Mouse (Mus musculus) left cerebral cortex, adult 8-10 months (tissue): ENCODE results near the gene Asb12. TPM values are rescaled to one million over a fixed set of nuclear protein-coding genes. Genes with fewer than 3 reads are reported as not detected.
"Not testable (repeated sequence)": the region's sequence is repeated elsewhere in the genome, so short reads cannot be mapped to it uniquely, and the experiment has no call there.

Experiments
- DNase-seq, 2 experiments: peaks; one replicate each; pipeline ENCODE4 v3.0.0; 2022; ENCODE audit warnings: low spot score in 2 of 2
- total RNA-seq, 4 experiments: library from RNA; stranded (reverse); gene quantifications; 2 replicates each; pipeline ENCODE4 v1.2.4; 2022

Gene Asb12
- under 1 TPM in 1 of 4 experiments, not detected in 3; 0.27 TPM for total RNA-seq

- DNase-seq = no peak
Observed at GRCm38 (mm10) chrX:95557887-95558286, at the start of gene Asb12, which contains the start of gene Pfn5. Gene Asb12, minus strand, starts transcription at chrX:95557987. Gene Pfn5, plus strand, starts transcription at chrX:95558104.

GRCm38 (mm10) chrX:95600609-95601008 lies 42.8 kb upstream of the Asb12 start:
- DNase-seq = no peak

GRCm38 (mm10) chrX:95554321-95554720 lies 3.5 kb downstream of the Asb12 start:
- no peak for DNase-seq

DNA sequence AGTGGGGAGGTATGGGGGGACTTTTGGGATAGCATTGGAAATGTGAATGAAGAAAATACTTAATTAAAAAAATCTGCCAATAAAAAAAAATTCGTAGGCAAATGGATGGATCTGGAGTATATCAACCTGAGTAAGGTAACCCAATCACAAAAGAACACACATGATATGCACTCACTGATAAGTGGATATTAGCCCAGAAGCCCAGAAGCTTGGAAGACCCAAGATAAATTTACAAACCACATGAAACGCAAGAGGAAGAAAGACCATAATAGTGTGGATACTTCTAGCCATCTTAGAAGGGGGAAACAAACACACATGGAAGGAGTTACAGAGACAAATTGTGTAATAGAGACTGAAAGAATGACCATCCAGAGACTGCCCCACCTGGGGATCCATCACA lies 22.3 kb downstream of the Asb12 start:
- DNase-seq = not testable (repeated sequence)

GRCm38 (mm10) chrX:95525166-95525565 lies 32.6 kb downstream of the Asb12 start:
- no peak for DNase-seq

GRCm38 (mm10) chrX:95523883-95524282 lies 33.9 kb downstream of the Asb12 start:
- DNase-seq = no peak

GRCm38 (mm10) chrX:95457166-95457565 lies 100.6 kb downstream of the Asb12 start:
- no peak for DNase-seq

- no peak for DNase-seq
Observed at GRCm38 (mm10) chrX:95445866-95446265, 111.9 kb downstream of the Asb12 start.

DNA sequence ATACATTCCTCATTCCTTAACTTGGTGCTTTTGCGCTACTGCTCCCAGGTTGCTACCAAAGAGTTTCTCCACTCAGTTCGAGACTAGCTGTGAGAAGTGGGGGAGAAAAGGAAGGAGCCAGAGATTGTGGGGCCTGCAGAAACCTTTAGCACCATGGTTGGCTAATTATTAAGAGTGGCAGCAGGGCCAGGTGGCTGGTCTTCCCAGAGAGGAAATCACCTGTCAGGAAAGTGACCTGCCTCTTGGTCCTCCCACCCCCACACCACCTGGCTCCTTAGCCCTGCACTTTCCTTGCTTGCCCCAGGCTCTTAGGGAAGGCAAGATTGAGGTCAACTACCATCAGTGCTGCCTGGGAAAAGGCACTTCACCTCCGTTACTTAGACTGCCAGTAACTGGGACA lies 112.6 kb downstream of the Asb12 start:
- DNase-seq = no peak

DNA sequence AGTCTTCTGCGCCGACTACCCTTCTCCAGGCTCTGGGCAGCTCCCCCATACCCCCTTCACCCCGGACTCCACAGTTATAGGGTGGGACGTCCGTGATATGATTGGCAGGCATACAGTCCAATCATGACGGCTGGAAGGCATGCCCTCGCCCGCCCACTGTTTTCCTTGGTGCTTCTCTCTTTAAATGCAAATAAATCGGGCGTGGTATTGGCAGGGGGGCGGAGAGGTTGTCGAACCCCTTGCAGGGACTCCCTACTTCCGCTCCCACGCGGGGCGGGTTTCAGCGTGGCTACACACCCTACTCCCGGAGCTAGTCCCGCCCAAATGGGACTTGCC lies 113.0 kb downstream of the Asb12 start, which contains the start of gene Amer1:
Gene Amer1, minus strand, starts transcription at position 97 of the 336 bp plus-strand sequence.
- DNase-seq = peak; percentile 81 to 89

- peak; percentile 20 to 21 for DNase-seq
Observed at GRCm38 (mm10) chrX:95443898-95444775, 113.7 kb downstream of the Asb12 start.

DNA sequence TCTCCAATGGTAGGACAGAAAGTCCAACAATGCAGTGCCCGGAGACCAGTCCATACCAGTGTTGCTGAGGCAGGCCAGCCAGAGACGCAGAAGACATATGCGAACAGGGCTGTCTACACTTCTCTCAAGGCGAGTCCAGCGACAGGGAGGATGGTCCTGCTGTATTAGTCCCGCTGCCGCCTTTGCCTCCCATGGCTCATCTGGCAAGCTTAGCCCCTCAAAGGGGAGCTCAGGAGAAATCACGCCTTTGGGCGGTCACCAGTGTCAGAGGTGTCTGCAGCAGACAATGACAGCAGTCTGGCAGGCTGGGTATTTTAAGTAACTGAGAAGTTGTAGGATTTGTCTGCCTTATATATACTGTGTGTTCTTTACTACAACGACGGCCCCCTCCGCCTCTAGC lies 114.4 kb downstream of the Asb12 start:
- DNase-seq = no peak

DNA sequence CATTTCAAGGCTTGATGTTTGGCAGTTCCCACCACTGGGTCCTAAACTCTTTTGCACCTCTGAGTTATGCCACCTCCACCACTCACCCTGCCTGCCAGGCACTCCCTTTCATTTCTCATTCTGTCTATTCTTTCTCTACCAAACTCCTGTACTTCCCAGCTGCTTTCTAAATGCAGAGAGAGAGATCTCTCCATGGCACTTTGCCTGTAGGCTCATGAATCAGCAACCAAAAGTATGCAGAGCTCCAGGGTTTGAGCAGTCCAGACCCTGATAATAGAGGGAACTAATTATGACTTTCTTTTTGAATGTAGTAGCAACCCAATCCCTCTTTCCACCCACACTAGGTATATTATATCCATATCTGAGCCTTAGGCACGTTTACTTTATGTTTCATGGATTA lies 115.5 kb downstream of the Asb12 start:
- DNase-seq = no peak

DNA sequence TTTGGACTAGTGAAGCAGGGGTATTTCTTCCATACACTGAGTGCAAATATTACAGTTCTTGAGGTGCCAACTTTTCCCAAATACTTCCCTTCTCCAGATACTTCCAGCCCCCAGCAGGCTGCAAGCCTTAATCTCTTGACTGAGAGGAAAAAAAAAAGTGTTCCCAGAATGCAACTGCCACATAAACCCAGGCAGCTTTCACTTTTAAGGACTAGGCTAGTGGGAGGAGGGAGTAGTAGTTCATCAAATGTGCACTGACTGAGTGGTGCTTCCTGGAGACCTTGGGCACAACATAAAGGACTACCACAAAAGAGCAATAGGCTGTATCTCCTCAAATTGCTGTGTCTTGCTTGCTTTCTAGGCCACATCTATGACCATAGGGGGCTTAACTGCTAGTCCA lies 116.5 kb downstream of the Asb12 start:
- DNase-seq = no peak

- DNase-seq = no peak
Observed at GRCm38 (mm10) chrX:95438491-95438890, 119.3 kb downstream of the Asb12 start.

- no peak for DNase-seq
Observed at GRCm38 (mm10) chrX:95437236-95437635, 120.6 kb downstream of the Asb12 start.

Other genes with a start within 250 kb of the Asb12 start
- 1 to 10 TPM; 5.5 to 7.2 (median 5.9) TPM for gene Amer1, start 113.1 kb downstream of the Asb12 start, total RNA-seq
- not detected for gene Pfn5, start 117 bp upstream of the Asb12 start, total RNA-seq
- 10 to 100 TPM; 17.0 to 19.5 (median 18.5) TPM for gene Zc4h2, start 100.5 kb upstream of the Asb12 start, total RNA-seq
- gene Zc3h12b, start 153.7 kb upstream of the Asb12 start, total RNA-seq = 10 to 100 TPM; 29.9 to 36.3 (median 32.9) TPM